Mouse (Mus musculus): ENCODE results near the gene Srebf2. TPM values are rescaled to one million over a fixed set of nuclear protein-coding genes. Genes with fewer than 3 reads are reported as not detected.

Srebf2 gene
- polyA plus RNA-seq, 1 experiment from 2014 or later, result 216 TPM

- DNase-seq (ENCODE audit: low spot score) (no peak), ATAC-seq (replicated peaks; ENCODE audit: low FRiP score) (no peak)
- H3K4me2 ChIP-seq (ENCODE audit: low read depth, low read length, severe bottlenecking), result no peak overlapping the region
- no peak overlapping the region for H3K9ac ChIP-seq (ENCODE audit: low read length)
- no peak overlapping the region for H3K4me3 ChIP-seq (ENCODE audit: low read depth, low read length)
- no peak overlapping the region for H3K27ac ChIP-seq (ENCODE audit: low read depth, low read length)
- no peaks in the 10 kb centered on the region for H3K9me3 ChIP-seq (ENCODE audit: control insufficient read depth, low read length)
- peaks cover 23% of the 10 kb centered on the region for H3K4me1 ChIP-seq (replicated peaks; ENCODE audit: control insufficient read depth, insufficient read depth, low read length)
- no peaks in the 10 kb centered on the region for H3K36me3 ChIP-seq (ENCODE audit: control insufficient read depth, insufficient read depth, low read length)
- 39% methylated on average over 1 of the region's 1 CpGs for WGBS
- H3K27me3 ChIP-seq (ENCODE audit: control insufficient read depth, insufficient read depth, low read length), result peaks cover 80% of the 10 kb centered on the region
These were observed 63.8 kb downstream of the Srebf2 start for GRCm38 (mm10) chr15:82210801-82211200.

- no peak overlapping the region for H3K9ac ChIP-seq (ENCODE audit: low read length)
- 3% methylated on average over 11 of the region's 11 CpGs for WGBS
- ATAC-seq (replicated peaks; ENCODE audit: low FRiP score) (no peak), DNase-seq (ENCODE audit: low spot score) (no peak)
- no peak overlapping the region for H3K27ac ChIP-seq (ENCODE audit: low read depth, low read length)
- H3K9me3 ChIP-seq (ENCODE audit: control insufficient read depth, low read length), result no peaks in the 10 kb centered on the region
- no peaks in the 10 kb centered on the region for H3K36me3 ChIP-seq (ENCODE audit: control insufficient read depth, insufficient read depth, low read length)
- H3K4me1 ChIP-seq (replicated peaks; ENCODE audit: control insufficient read depth, insufficient read depth, low read length), result peaks cover 26% of the 10 kb centered on the region
- H3K4me3 ChIP-seq (ENCODE audit: low read depth, low read length), result no peak overlapping the region
- peaks cover 79% of the 10 kb centered on the region for H3K27me3 ChIP-seq (ENCODE audit: control insufficient read depth, insufficient read depth, low read length)
- H3K4me2 ChIP-seq (ENCODE audit: low read depth, low read length, severe bottlenecking), result no peak overlapping the region
These were observed 64.3 kb downstream of the Srebf2 start for GRCm38 (mm10) chr15:82211281-82211680.

GRCm38 (mm10) chr15:82211911-82212751 is 65.2 kb downstream of the Srebf2 start:
- Histone ChIP-seq H3K27ac (ENCODE audit: low read depth, low read length) (no peak overlapping the region), H3K27me3 (ENCODE audit: control insufficient read depth, insufficient read depth, low read length) (peaks cover 74% of the 10 kb centered on the region), H3K4me3 (ENCODE audit: low read depth, low read length) (peak overlapping the region; percentile 34), H3K9me3 (ENCODE audit: control insufficient read depth, low read length) (no peaks in the 10 kb centered on the region), H3K4me2 (ENCODE audit: low read depth, low read length, severe bottlenecking) (peak overlapping the region; percentile 47), H3K4me1 (replicated peaks; ENCODE audit: control insufficient read depth, insufficient read depth, low read length) (peaks cover 23% of the 10 kb centered on the region), H3K9ac (ENCODE audit: low read length) (no peak overlapping the region; the same call in 1 of the 2 replicates), H3K36me3 (ENCODE audit: control insufficient read depth, insufficient read depth, low read length) (no peaks in the 10 kb centered on the region)
- peak; percentile 19; the same call in 1 of the 2 replicates for ATAC-seq (replicated peaks; ENCODE audit: low FRiP score)
- peak; percentile 73 for DNase-seq (ENCODE audit: low spot score)
- under 1% methylated on average over 98 of the region's 112 CpGs for WGBS

DNA sequence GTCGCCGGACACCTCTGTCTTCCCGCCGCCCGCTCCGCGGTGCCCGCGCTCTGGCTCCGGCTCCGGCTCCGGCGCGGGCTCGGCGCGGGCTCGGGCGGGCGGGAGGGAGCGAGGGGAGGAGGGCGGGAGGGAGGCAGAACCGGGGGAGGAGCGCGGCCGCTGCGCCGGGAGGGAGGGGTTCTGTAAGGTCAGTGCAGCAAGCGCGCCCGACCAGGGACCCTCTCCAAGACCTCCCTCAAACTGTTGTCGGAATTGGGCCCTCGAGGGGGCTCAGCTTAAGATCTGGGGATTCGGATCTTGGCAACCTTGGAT is 65.7 kb downstream of the Srebf2 start, which contains the start of gene Shisa8:
Gene Shisa8 (minus strand): TSS at position 64 of the 312 bp plus-strand sequence.
- no peak for DNase-seq (ENCODE audit: low spot score)
- no peak within 1 kb of the TSS for H3K27ac ChIP-seq (ENCODE audit: low read depth, low read length)
- 0 out of 2 replicates have a peak, but pooled peaks have one; percentile 24 for ATAC-seq (replicated peaks; ENCODE audit: low FRiP score)
- peak within 1 kb of the TSS; percentile 47 for H3K4me2 ChIP-seq (ENCODE audit: low read depth, low read length, severe bottlenecking)
- peak within 1 kb of the TSS; percentile 34 for H3K4me3 ChIP-seq (ENCODE audit: low read depth, low read length)
- peaks cover 68% of the 10 kb centered on the region for H3K27me3 ChIP-seq (ENCODE audit: control insufficient read depth, insufficient read depth, low read length)
- no peaks in the 10 kb centered on the region for H3K36me3 ChIP-seq (ENCODE audit: control insufficient read depth, insufficient read depth, low read length)
- 0% methylated on average over 24 of the region's 34 CpGs for WGBS
- H3K9me3 ChIP-seq (ENCODE audit: control insufficient read depth, low read length), result no peaks in the 10 kb centered on the region
- H3K4me1 ChIP-seq (replicated peaks; ENCODE audit: control insufficient read depth, insufficient read depth, low read length), result peaks cover 19% of the 10 kb centered on the region
- H3K9ac ChIP-seq (ENCODE audit: low read length), result no peak within 1 kb of the TSS; the same call in 1 of the 2 replicates

DNA sequence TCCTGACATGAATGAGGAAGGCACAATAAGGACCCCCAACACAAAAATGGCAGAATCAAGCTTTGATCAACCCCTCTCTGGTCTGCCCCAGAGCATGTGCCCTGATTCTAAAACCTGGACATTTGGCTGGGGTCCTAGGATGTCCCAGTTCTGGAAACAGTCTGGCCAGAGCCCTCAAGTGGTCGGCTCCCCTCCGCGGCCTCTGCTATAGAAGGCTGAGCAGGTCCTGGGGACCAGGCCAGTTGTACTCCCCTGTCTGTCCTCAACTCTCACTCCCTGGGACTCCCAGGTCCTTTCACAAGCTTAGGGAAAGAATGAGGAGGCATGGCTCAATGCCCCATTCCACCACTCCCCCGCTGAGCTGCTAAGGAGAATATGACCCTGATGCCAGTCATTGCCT is 66.2 kb downstream of the Srebf2 start:
- H3K4me1 ChIP-seq (replicated peaks; ENCODE audit: control insufficient read depth, insufficient read depth, low read length), result peaks cover 19% of the 10 kb centered on the region
- H3K36me3 ChIP-seq (ENCODE audit: control insufficient read depth, insufficient read depth, low read length), result no peaks in the 10 kb centered on the region
- peaks cover 67% of the 10 kb centered on the region for H3K27me3 ChIP-seq (ENCODE audit: control insufficient read depth, insufficient read depth, low read length)
- DNase-seq (ENCODE audit: low spot score), result no peak
- H3K9ac ChIP-seq (ENCODE audit: low read length), result no peak overlapping the region
- no peak overlapping the region for H3K4me2 ChIP-seq (ENCODE audit: low read depth, low read length, severe bottlenecking)
- H3K9me3 ChIP-seq (ENCODE audit: control insufficient read depth, low read length), result no peaks in the 10 kb centered on the region
- 3% methylated on average over 4 of the region's 4 CpGs for WGBS
- no peak for ATAC-seq (replicated peaks; ENCODE audit: low FRiP score)
- no peak overlapping the region for H3K27ac ChIP-seq (ENCODE audit: low read depth, low read length)
- no peak overlapping the region for H3K4me3 ChIP-seq (ENCODE audit: low read depth, low read length)

GRCm38 (mm10) chr15:82215332-82216046 is 68.5 kb downstream of the Srebf2 start:
- ATAC-seq (replicated peaks; ENCODE audit: low FRiP score) (no peak), DNase-seq (ENCODE audit: low spot score) (no peak)
- Histone ChIP-seq H3K27ac (ENCODE audit: low read depth, low read length) (no peak overlapping the region), H3K36me3 (ENCODE audit: control insufficient read depth, insufficient read depth, low read length) (no peaks in the 10 kb centered on the region), H3K27me3 (ENCODE audit: control insufficient read depth, insufficient read depth, low read length) (peaks cover 54% of the 10 kb centered on the region), H3K4me3 (ENCODE audit: low read depth, low read length) (no peak overlapping the region), H3K4me2 (ENCODE audit: low read depth, low read length, severe bottlenecking) (no peak overlapping the region), H3K9ac (ENCODE audit: low read length) (no peak overlapping the region), H3K4me1 (replicated peaks; ENCODE audit: control insufficient read depth, insufficient read depth, low read length) (peaks cover 19% of the 10 kb centered on the region), H3K9me3 (ENCODE audit: control insufficient read depth, low read length) (no peaks in the 10 kb centered on the region)
- WGBS, result 34% methylated on average over 11 of the region's 11 CpGs

DNA sequence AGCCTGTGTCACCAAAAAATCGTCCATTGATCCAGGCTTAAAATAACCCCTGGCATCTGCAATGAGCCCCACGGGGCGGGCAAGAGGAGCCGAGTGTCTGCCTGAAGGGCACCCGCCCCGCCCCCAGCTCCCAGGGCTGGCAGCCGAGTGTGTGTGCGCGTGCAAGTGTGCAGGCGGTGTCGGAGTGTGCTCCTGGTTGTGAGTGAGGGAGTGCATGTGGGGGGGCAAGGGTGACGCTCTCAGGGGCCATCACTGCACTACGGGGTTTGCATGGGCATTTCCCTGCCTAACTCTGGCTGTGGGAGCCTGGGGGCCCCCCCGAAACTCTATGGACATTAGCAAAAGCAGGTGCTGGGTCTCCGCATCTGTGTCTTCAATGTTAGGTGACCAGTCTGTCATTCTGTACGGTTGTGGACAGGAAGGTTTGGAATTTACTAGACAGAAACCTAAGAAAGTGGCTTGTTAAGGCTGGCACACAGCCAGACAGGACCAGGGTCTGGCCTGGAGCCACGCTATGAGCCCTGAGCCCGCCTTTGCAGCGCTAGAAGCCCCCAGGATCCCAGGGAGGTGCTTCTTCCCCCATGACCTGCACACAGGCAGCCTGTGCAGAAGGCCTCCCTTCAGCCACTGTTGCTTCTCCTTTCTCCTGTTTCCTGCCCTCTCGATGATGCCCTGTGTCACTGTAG is 69.3 kb downstream of the Srebf2 start:
- peaks cover 19% of the 10 kb centered on the region for H3K4me1 ChIP-seq (replicated peaks; ENCODE audit: control insufficient read depth, insufficient read depth, low read length)
- no peak overlapping the region for H3K4me3 ChIP-seq (ENCODE audit: low read depth, low read length)
- H3K27me3 ChIP-seq (ENCODE audit: control insufficient read depth, insufficient read depth, low read length), result peaks cover 46% of the 10 kb centered on the region
- H3K9ac ChIP-seq (ENCODE audit: low read length), result no peak overlapping the region
- no peak for ATAC-seq (replicated peaks; ENCODE audit: low FRiP score)
- 43% methylated on average over 20 of the region's 20 CpGs for WGBS
- DNase-seq (ENCODE audit: low spot score), result no peak
- H3K36me3 ChIP-seq (ENCODE audit: control insufficient read depth, insufficient read depth, low read length), result no peaks in the 10 kb centered on the region
- H3K4me2 ChIP-seq (ENCODE audit: low read depth, low read length, severe bottlenecking), result no peak overlapping the region
- no peaks in the 10 kb centered on the region for H3K9me3 ChIP-seq (ENCODE audit: control insufficient read depth, low read length)
- H3K27ac ChIP-seq (ENCODE audit: low read depth, low read length), result no peak overlapping the region; the same call in 1 of the 2 replicates

GRCm38 (mm10) chr15:82217039-82217438 is 70.1 kb downstream of the Srebf2 start:
- no peaks in the 10 kb centered on the region for H3K36me3 ChIP-seq (ENCODE audit: control insufficient read depth, insufficient read depth, low read length)
- WGBS, result 4% methylated on average over 7 of the region's 7 CpGs
- no peak overlapping the region for H3K4me2 ChIP-seq (ENCODE audit: low read depth, low read length, severe bottlenecking)
- peaks cover 39% of the 10 kb centered on the region for H3K27me3 ChIP-seq (ENCODE audit: control insufficient read depth, insufficient read depth, low read length)
- no peak overlapping the region for H3K4me3 ChIP-seq (ENCODE audit: low read depth, low read length)
- H3K4me1 ChIP-seq (replicated peaks; ENCODE audit: control insufficient read depth, insufficient read depth, low read length), result peaks cover 12% of the 10 kb centered on the region
- no peak overlapping the region; the same call in 1 of the 2 replicates for H3K27ac ChIP-seq (ENCODE audit: low read depth, low read length)
- H3K9me3 ChIP-seq (ENCODE audit: control insufficient read depth, low read length), result no peaks in the 10 kb centered on the region
- DNase-seq (ENCODE audit: low spot score), result no peak
- no peak overlapping the region for H3K9ac ChIP-seq (ENCODE audit: low read length)
- ATAC-seq (replicated peaks; ENCODE audit: low FRiP score), result no peak

Data from forebrain, embryonic 11.5 days (tissue).